Mouse (Mus musculus) limb, embryonic 14.5 days (tissue): ENCODE measurements around the gene Gga2. TPM values are rescaled to one million over a fixed set of nuclear protein-coding genes. Genes with fewer than 3 reads are reported as not detected.

Source experiments
- ATAC-seq: fragments of 200-750 bp; cut with Nextera tagmentation; 2 replicates; pipeline ENCODE4 v1.8.0; 2017; ENCODE audit warnings: low read depth, moderate number of reproducible peaks, moderate TSS enrichment; ENCODE audit not compliant: low FRiP score
- DNase-seq: peaks from one replicate; pipeline ENCODE4 v3.0.0-alpha.2; 2015; ENCODE audit warnings: low spot score
- H3K27ac ChIP-seq: fragments of 300-500 bp; sonication (generic); replicated peaks from 2 replicates; pipeline ENCODE4 v1.5.1; 2014; ENCODE audit warnings: low read depth, mild to moderate bottlenecking, low read length, moderate library complexity, mixed read lengths
- H3K27me3 ChIP-seq: fragments of 300-500 bp; sonication (generic); 2 replicates; pipeline ENCODE4 v1.6.1; 2014; ENCODE audit warnings: low read length, mixed read lengths; ENCODE audit not compliant: control insufficient read depth, insufficient read depth
- H3K36me3 ChIP-seq: fragments of 300-500 bp; sonication (generic); 2 replicates; pipeline ENCODE4 v1.6.1; 2014; ENCODE audit warnings: mild to moderate bottlenecking, low read length, moderate library complexity, mixed read lengths; ENCODE audit not compliant: control insufficient read depth, insufficient read depth
- H3K4me1 ChIP-seq: fragments of 300-500 bp; sonication (generic); 2 replicates; pipeline ENCODE4 v1.6.1; 2014; ENCODE audit warnings: antibody characterized with exemption, low read length, mixed read lengths; ENCODE audit not compliant: control insufficient read depth, insufficient read depth
- H3K4me2 ChIP-seq: fragments of 300-500 bp; sonication (generic); replicated peaks from 2 replicates; pipeline ENCODE4 v1.6.1; 2014; ENCODE audit warnings: low read depth, mild to moderate bottlenecking, low read length, moderate library complexity; ENCODE audit not compliant: severe bottlenecking
- H3K4me3 ChIP-seq: fragments of 300-500 bp; sonication (generic); replicated peaks from 2 replicates; pipeline ENCODE4 v1.5.1; 2014; ENCODE audit warnings: low read length
- H3K9ac ChIP-seq: fragments of 300-500 bp; sonication (generic); 2 replicates; pipeline ENCODE4 v1.6.1; 2014; ENCODE audit warnings: mild to moderate bottlenecking, low read depth, low read length, moderate library complexity; ENCODE audit not compliant: severe bottlenecking
- H3K9me3 ChIP-seq: fragments of 300-500 bp; sonication (generic); 2 replicates; pipeline ENCODE4 v1.6.1; 2016; ENCODE audit warnings: low read length; ENCODE audit not compliant: control insufficient read depth
- POLR2A ChIP-seq: fragments of 200-500 bp; IDR thresholded peaks from 2 replicates; pipeline ENCODE4 v1.8.0; 2012; ENCODE audit warnings: inconsistent platforms, mild to moderate bottlenecking, moderate library complexity, borderline replicate concordance; ENCODE audit not compliant: insufficient read depth, insufficient read length; ENCODE audit errors: extremely low read depth
- WGBS: fragments of 180-500 bp; shearing (Covaris S2); extraction: QIAGEN DNeasy Blood & Tissue Kit; methylation state at CpG from one replicate; pipeline ENCODE4 v1.1.7; 2014; 5-methylcytosine and 5-hydroxymethylcytosine counted together
- polyA plus RNA-seq, 2 experiments: library from polyadenylated mRNA; depleted of rRNA in 1 of 2; stranded (reverse) in 1 of 2; unstranded in 1 of 2; fragments of >200 nt; fragmentation: Nextera tagmentation in 1 of 2; extraction: Ambion mirVana in 1 of 2; gene quantifications; 2 replicates each; pipeline versions ENCODE4 v1.2.1 to v1.2.3; 2012 to 2014

Gene Gga2
- polyA plus RNA-seq, 2 experiments, result 85.2 to 122 TPM

GRCm38 (mm10) chr7:122065656-122066055 is 44.6 kb upstream of the Gga2 start:
- Histone ChIP-seq H3K4me1 (peaks cover 19% of the 10 kb centered on the region), H3K4me2 (peak overlapping the region; percentile 67), H3K9me3 (no peaks in the 10 kb centered on the region), H3K36me3 (peaks cover 20% of the 10 kb centered on the region), H3K4me3 (peak overlapping the region; percentile 99), H3K9ac (peak overlapping the region; percentile 97; the same call in 1 of the 2 replicates), H3K27ac (no peak overlapping the region), H3K27me3 (no peaks in the 10 kb centered on the region)
- ATAC-seq (no peak), DNase-seq (no peak)
- no peak for TF ChIP-seq POLR2A
- WGBS, result 73% methylated on average over 1 of the region's 1 CpGs

GRCm38 (mm10) chr7:122056633-122057032 is 35.6 kb upstream of the Gga2 start:
- no peak for ATAC-seq
- peaks cover 40% of the 10 kb centered on the region for H3K36me3 ChIP-seq
- 87% methylated on average over 5 of the region's 5 CpGs for WGBS

GRCm38 (mm10) chr7:122050834-122051233 is 29.8 kb upstream of the Gga2 start:
- DNase-seq (peak; percentile 15), ATAC-seq (no peak)
- TF ChIP-seq POLR2A, result no peak
- Histone ChIP-seq H3K4me1 (no peaks in the 10 kb centered on the region), H3K36me3 (peaks cover 56% of the 10 kb centered on the region), H3K4me3 (no peak overlapping the region), H3K27ac (no peak overlapping the region), H3K9me3 (no peaks in the 10 kb centered on the region), H3K9ac (no peak overlapping the region), H3K27me3 (no peaks in the 10 kb centered on the region), H3K4me2 (no peak overlapping the region)
- 74% methylated on average over 1 of the region's 1 CpGs for WGBS

More at GRCm38 (mm10) chr7:122056633-122057032, 35.6 kb upstream of the Gga2 start:
- no peak overlapping the region for H3K4me3 ChIP-seq
- no peaks in the 10 kb centered on the region for H3K4me1 ChIP-seq
- H3K27ac ChIP-seq, result no peak overlapping the region
- no peak for TF ChIP-seq POLR2A
- H3K9me3 ChIP-seq, result no peaks in the 10 kb centered on the region
- no peak overlapping the region for H3K9ac ChIP-seq
- DNase-seq, result no peak
- H3K27me3 ChIP-seq, result no peaks in the 10 kb centered on the region
- H3K4me2 ChIP-seq, result no peak overlapping the region

GRCm38 (mm10) chr7:122048191-122048590 is 27.2 kb upstream of the Gga2 start:
- ATAC-seq (no peak), DNase-seq (no peak)
- peaks cover 42% of the 10 kb centered on the region for H3K36me3 ChIP-seq
- WGBS, result 90% methylated on average over 9 of the region's 9 CpGs
- no peak overlapping the region for H3K9ac ChIP-seq
- TF ChIP-seq POLR2A, result no peak
- no peaks in the 10 kb centered on the region for H3K9me3 ChIP-seq
- H3K27ac ChIP-seq, result no peak overlapping the region
- no peak overlapping the region for H3K4me3 ChIP-seq
- H3K27me3 ChIP-seq, result no peaks in the 10 kb centered on the region
- no peak overlapping the region for H3K4me2 ChIP-seq
- no peaks in the 10 kb centered on the region for H3K4me1 ChIP-seq

DNA sequence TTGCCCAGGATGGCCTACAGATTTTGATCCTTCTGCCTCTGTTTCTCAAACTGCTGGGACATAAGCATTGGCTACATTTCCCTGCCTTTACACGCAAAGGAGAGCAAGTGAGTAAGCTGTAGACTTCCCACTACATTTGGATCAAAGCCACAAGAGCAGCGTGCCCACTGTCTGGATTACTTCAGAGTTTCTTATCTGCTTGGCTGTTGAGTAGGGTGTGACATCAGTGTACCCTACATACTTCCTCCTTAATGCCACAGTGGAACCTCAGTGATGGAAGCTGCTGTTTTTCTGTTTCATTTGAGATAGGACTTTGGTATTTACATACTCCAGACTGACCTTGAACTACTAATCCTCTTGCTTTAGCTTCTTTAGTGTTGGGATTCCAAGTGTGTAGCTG is 25.8 kb upstream of the Gga2 start:
- WGBS, result 93% methylated on average over 2 of the region's 2 CpGs
- DNase-seq (no peak), ATAC-seq (no peak)
- TF ChIP-seq POLR2A, result no peak
- H3K4me2 ChIP-seq, result no peak overlapping the region
- no peaks in the 10 kb centered on the region for H3K4me1 ChIP-seq
- H3K27me3 ChIP-seq, result no peaks in the 10 kb centered on the region
- H3K9me3 ChIP-seq, result no peaks in the 10 kb centered on the region
- no peak overlapping the region for H3K9ac ChIP-seq
- peaks cover 42% of the 10 kb centered on the region for H3K36me3 ChIP-seq
- no peak overlapping the region for H3K27ac ChIP-seq
- no peak overlapping the region for H3K4me3 ChIP-seq

- 92% methylated on average over 1 of the region's 1 CpGs for WGBS
- H3K9me3 ChIP-seq, result no peaks in the 10 kb centered on the region
- no peak overlapping the region for H3K27ac ChIP-seq
- no peak for TF ChIP-seq POLR2A
- ATAC-seq (no peak), DNase-seq (no peak)
- H3K4me3 ChIP-seq, result no peak overlapping the region
- no peak overlapping the region for H3K9ac ChIP-seq
- no peaks in the 10 kb centered on the region for H3K27me3 ChIP-seq
- H3K4me1 ChIP-seq, result no peaks in the 10 kb centered on the region
- H3K36me3 ChIP-seq, result peaks cover 42% of the 10 kb centered on the region
- no peak overlapping the region for H3K4me2 ChIP-seq
Observed at GRCm38 (mm10) chr7:122045711-122046110, 24.7 kb upstream of the Gga2 start.
